Mouse (Mus musculus) brown adipose tissue, adult 24 weeks (tissue): Measurements from ENCODE around the gene Sox6. TPM values are rescaled to one million over a fixed set of nuclear protein-coding genes. Genes with fewer than 3 reads are reported as not detected.

Experiments
- H3K27ac ChIP-seq: fragments of 200-500 bp; replicated peaks from 2 replicates; pipeline ENCODE4 v1.5.1; 2012; ENCODE audit warnings: low read depth, mild to moderate bottlenecking, low read length
- H3K4me1 ChIP-seq: fragments of 200-500 bp; 2 replicates; pipeline ENCODE4 v1.6.1; 2012; ENCODE audit warnings: low read length, mixed read lengths; ENCODE audit not compliant: control insufficient read depth, insufficient read depth, insufficient read length
- H3K4me3 ChIP-seq: fragments of 200-500 bp; 2 replicates; pipeline ENCODE4 v1.5.1; 2012; ENCODE audit warnings: low read depth, mild to moderate bottlenecking, low read length, moderate library complexity; ENCODE audit not compliant: insufficient read depth
- polyA plus RNA-seq: library from polyadenylated mRNA; stranded (reverse); fragments of >200 nt; gene quantifications from 2 replicates; pipeline ENCODE4 v1.2.4, GENCODE M21; 2012; ENCODE audit not compliant: missing spikeins, insufficient read depth, insufficient read length

Sox6 gene
- polyA plus RNA-seq, 1 experiment, result 24.8 TPM

DNA sequence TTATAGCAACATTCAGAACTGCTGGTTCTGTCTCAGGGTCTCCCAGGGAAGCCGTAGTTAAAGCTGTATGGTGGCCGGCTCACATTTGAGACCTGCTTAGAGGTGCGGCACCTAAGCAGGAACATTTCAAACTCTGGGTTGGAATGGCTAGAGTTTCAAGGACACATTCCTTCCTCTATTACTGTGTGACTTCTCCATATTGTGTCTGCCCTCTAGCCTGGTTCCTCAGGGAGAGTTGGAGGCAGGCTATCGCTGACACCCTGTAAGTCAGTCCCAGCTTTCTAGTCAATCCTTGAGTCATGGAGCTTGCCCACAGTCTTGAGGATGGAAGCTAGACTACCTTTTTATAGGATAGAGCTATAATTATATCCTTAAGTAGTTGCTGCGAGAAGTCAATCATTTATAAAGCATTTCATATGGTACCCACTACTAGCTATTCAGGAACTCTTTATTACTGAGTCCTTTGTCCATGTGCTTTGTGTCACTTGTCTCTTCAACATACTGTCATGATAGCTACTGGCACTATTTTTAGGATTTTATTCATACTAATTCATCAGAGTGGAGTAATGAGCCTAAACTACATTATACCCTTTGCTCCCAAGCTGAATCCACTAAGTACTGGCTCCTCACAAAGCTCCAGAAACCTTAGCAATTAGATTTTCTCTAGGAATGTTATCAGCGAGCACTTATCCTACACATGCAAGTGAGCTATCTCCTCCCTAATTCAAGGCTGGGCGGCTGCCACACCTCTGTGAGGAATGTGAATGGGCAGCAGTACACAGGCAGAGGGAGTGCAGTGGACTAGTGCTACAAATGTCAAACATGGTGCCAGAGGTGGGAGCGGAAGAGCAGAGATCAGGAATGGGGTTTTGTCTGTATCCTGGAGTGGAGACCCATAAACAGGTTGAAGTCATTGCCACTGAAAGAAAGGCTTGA, 254.3 kb downstream of the Sox6 start:
- no peak overlapping the region for H3K4me3 ChIP-seq
- H3K27ac ChIP-seq, result no peak overlapping the region
- H3K4me1 ChIP-seq, result no peaks in the 10 kb centered on the region

DNA sequence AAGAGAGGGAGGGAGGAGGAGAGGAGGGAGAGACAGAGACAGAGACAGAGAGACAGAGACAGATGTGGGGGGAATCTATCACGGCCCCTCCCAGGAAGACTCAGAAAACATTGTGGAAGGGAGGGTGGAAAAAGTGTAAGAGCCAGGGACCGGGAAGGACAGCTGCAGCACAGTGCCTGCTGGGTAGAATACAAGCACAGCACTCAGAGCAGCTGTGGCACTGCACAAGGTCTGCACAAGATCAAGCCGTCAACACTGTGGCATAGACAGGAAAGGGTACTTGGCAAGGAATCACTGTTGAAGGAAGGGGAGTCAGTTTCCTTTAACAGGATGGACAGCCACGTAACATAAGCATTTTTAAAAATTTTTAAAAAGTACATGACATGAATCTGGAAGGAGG, 258.4 kb downstream of the Sox6 start:
- H3K27ac ChIP-seq, result no peak overlapping the region
- no peak overlapping the region for H3K4me3 ChIP-seq
- no peaks in the 10 kb centered on the region for H3K4me1 ChIP-seq

GRCm38 (mm10) chr7:115779544-115779943, 259.1 kb downstream of the Sox6 start:
- Histone ChIP-seq H3K27ac (no peak overlapping the region), H3K4me1 (no peaks in the 10 kb centered on the region), H3K4me3 (no peak overlapping the region)

DNA sequence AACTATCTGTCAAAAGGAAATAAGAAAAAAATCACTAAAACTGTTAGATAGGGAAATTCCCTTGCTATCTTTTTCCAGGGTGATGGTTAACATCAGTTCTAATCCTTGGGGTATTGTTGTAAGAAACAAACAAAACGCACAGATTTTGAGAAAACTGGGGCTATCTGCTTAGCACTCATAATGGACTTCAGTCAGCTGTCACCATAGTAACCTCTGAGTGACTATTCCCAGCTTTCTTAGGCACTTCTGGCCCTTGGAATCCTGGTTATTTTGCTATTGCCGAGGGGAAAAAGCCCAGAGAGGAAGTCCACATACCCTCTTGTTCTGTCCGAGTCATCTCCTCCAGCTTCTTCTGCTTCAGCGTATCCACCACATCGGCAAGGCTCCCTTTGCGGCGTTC, 261.9 kb downstream of the Sox6 start:
- no peaks in the 10 kb centered on the region for H3K4me1 ChIP-seq
- no peak overlapping the region for H3K4me3 ChIP-seq
- no peak overlapping the region for H3K27ac ChIP-seq

- H3K4me1 ChIP-seq, result no peaks in the 10 kb centered on the region
Measured at GRCm38 (mm10) chr7:115776324-115776723, 262.3 kb downstream of the Sox6 start.

GRCm38 (mm10) chr7:115766316-115766715, 272.3 kb downstream of the Sox6 start:
- no peak overlapping the region for H3K4me3 ChIP-seq
- no peak overlapping the region for H3K27ac ChIP-seq
- H3K4me1 ChIP-seq, result no peaks in the 10 kb centered on the region

More at GRCm38 (mm10) chr7:115776324-115776723, 262.3 kb downstream of the Sox6 start:
- no peak overlapping the region for H3K4me3 ChIP-seq
- no peak overlapping the region for H3K27ac ChIP-seq

DNA sequence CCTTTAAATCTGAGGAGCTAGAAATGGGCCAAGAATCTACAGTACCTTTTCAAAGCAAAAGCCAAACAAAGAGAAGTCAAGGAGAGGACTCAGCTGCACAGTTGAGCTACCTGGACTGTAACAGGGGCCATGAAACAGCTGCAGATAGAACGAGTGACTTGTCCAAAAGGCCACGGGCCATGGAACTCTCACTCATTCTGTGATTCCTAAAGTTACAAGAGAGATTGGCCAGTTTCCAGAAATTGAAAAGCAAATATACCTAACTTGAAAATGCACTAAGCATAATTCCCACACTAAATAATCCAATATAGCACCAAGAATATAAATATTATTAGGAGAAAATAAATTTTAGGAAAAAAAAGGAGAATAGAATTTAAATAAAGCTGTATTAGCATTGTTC, 274.7 kb downstream of the Sox6 start:
- Histone ChIP-seq H3K4me3 (no peak overlapping the region), H3K27ac (no peak overlapping the region), H3K4me1 (no peaks in the 10 kb centered on the region)

- no peaks in the 10 kb centered on the region for H3K4me1 ChIP-seq
- no peak overlapping the region for H3K4me3 ChIP-seq
- H3K27ac ChIP-seq, result no peak overlapping the region
Measured at GRCm38 (mm10) chr7:115758172-115758571, 280.4 kb downstream of the Sox6 start.

GRCm38 (mm10) chr7:115755272-115755671, 283.3 kb downstream of the Sox6 start:
- Histone ChIP-seq H3K27ac (no peak overlapping the region), H3K4me3 (no peak overlapping the region), H3K4me1 (peaks cover 4% of the 10 kb centered on the region; the same call in 1 of the 2 replicates)

- peaks cover 5% of the 10 kb centered on the region; the same call in 1 of the 2 replicates for H3K4me1 ChIP-seq
- H3K27ac ChIP-seq, result no peak overlapping the region
- H3K4me3 ChIP-seq, result no peak overlapping the region
Measured at GRCm38 (mm10) chr7:115754216-115754615, 284.4 kb downstream of the Sox6 start.

DNA sequence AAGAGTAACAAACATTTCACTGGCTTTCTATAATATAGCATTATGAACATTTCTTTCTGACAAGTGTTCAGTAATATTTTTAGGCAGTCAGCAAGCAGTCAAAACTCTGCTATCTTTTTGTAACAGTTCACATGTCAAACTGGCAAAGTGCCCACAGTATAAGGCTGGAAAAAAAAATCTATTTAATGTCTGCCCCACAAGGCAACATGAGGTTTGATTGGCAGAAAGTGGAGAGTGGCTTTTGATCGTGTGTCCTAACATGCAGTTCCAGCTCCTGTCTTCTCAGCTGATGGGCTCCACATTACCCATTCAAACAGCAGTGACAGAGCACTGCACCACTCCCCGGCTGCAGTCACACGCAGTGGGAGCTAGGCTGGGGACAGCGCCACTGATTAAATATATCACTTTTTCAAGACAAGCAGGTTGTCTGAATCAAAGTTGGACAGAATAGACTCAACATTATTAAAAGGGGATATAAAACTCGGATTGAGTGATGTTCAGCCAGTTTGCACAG, 286.4 kb downstream of the Sox6 start:
- Histone ChIP-seq H3K27ac (no peak overlapping the region), H3K4me3 (no peak overlapping the region)

DNA sequence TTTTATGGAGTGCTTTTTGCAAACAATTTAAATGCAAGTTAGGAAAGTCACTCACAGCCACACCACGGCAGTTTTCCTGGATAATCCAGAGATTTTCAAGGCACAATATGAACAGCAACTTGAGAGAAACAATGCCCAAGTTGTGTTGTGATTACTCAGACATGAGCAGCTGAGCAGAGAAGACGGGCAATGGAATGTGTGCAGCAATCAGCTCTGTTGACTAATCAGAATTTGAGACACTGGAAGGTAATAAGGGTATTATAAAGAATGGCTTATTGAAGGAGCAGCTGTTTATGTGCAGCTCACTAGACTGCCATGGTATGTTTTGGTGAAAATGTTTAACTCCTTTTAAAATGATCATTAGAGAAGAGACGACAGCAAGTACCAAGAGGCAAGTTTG, 287.5 kb downstream of the Sox6 start:
- Histone ChIP-seq H3K4me1 (peaks cover 5% of the 10 kb centered on the region; the same call in 1 of the 2 replicates), H3K4me3 (no peak overlapping the region), H3K27ac (no peak overlapping the region)

More for the DNA sequence above, 286.4 kb downstream of the Sox6 start:
- H3K4me1 ChIP-seq, result peaks cover 5% of the 10 kb centered on the region; the same call in 1 of the 2 replicates

DNA sequence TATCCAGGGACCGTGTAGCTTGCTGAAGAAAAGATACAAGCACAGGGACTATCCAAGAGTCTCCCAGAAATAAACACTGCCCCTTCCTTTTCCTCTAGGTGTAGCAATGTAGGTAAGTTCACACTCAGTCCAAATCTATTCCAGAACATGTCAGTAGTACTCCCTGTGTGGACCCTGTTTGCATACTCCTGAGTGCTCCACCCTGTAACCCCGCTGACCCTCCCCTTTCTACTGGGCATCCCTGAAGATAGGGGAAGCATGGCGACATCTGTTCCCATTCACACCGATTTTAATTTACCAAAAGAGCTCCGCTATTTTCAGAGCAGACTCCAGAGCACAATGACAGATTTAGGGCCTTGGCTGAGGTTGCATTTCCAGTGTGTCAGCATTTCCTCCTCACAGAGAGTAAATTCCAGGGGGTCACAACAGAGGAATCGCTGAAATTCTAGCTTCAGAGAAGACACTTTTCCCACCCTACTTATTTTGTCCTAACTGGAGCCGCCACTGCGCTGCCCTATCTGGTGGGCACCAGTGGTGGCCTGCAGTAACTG, 288.2 kb downstream of the Sox6 start:
- Histone ChIP-seq H3K4me1 (peaks cover 5% of the 10 kb centered on the region; the same call in 1 of the 2 replicates), H3K4me3 (no peak overlapping the region), H3K27ac (peak overlapping the region; percentile 41; the same call in 1 of the 2 replicates)

DNA sequence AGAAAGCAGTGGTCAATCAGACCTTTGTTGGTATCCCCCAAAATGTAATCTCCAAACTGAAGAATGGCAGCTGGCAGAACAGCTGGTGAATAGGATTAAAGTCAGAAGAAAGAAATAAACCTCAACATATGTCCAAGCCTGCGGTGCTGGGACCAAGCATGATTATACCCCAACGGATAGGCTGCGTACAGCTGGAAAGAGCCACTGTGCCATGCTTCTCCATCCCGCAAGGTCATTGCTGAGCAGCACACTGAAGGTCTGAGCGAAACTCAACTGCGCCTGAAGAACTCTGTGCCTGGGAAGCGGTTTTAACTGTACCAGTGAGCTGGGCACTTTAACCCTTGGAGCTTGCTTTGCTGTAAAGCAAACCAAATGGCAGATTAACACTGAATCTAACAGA, 291.1 kb downstream of the Sox6 start:
- peaks cover 5% of the 10 kb centered on the region; the same call in 1 of the 2 replicates for H3K4me1 ChIP-seq
- no peak overlapping the region for H3K4me3 ChIP-seq
- H3K27ac ChIP-seq, result no peak overlapping the region

- no peak overlapping the region for H3K27ac ChIP-seq
- H3K4me3 ChIP-seq, result no peak overlapping the region
- peaks cover 5% of the 10 kb centered on the region; the same call in 1 of the 2 replicates for H3K4me1 ChIP-seq
Measured at GRCm38 (mm10) chr7:115745672-115746253, 292.8 kb downstream of the Sox6 start.
